8 mouse cellular contexts compared by ENCODE assay signal in the genomic region with DNA sequence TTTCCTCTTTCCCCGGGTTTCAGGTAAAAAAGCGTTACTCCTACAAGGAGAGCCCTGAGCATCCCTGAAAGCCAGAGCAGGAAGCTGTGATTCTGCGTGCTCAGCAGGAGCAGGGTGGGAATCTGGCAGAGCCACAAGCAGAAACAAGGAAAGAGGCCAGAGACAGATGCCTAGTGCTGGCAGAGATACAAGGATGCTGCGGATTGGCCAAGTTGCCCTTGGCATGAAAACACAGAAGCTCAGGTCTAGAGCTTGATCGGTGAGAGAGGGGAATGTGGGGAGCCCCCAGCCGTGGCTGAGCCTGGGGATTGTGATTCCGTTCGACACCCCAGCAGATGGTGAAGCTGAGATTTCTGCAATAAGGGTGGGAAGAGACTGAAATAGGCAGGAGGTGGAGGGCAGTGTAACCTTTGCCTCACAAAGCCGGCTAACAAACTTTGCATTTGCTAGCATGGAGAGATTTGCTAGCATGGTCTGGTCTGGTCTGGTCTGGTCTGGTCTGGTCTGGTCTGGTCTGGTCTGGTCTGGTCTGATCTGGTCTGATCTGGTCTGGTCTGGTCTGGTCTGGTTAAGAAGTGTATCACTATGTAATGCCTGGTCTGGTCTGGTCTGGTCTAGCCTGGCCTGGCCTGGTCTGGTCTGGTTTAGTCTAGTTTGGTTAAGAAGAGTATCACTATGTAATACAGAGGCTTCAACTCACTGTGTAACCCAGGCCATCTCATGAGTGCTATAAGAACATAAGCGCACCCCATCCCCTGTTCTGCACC. TPM values are rescaled to one million over a fixed set of nuclear protein-coding genes. Genes with fewer than 3 reads are reported as not detected.
DNase-seq lines count a peak whose midpoint lies in the region; ATAC-seq lines count a peak whose summit lies in the region.

No protein-coding gene starts in this region.

- no peak overlapping the region for H3K27ac ChIP-seq in kidney, embryonic 16.5 days (ENCODE audit: low read length)

- H3K4me3 ChIP-seq in kidney, embryonic 16.5 days (ENCODE audit: low read length) = no peak overlapping the region

- H3K4me2 ChIP-seq in kidney, embryonic 16.5 days (replicated peaks; ENCODE audit: low read depth, low read length) = no peak overlapping the region

- H3K36me3 ChIP-seq in kidney, embryonic 16.5 days (ENCODE audit: insufficient read depth, low read length) = no peaks in the 10 kb centered on the region

- WGBS in kidney, embryonic 16.5 days = 69% methylated on average over 10 of the region's 10 CpGs

- H3K27me3 ChIP-seq in kidney, embryonic 16.5 days (ENCODE audit: insufficient read depth, low read length) = no peaks in the 10 kb centered on the region

- H3K4me1 ChIP-seq in kidney, embryonic 16.5 days (ENCODE audit: insufficient read depth, low read length) = 0 out of 2 replicates have a peak, but pooled peaks cover 6% of the 10 kb centered on the region

- no peak overlapping the region for H3K9ac ChIP-seq in kidney, embryonic 16.5 days (replicated peaks; ENCODE audit: low read length)

- no peak for ATAC-seq in kidney, embryonic 16.5 days (ENCODE audit: low FRiP score, low TSS enrichment)

- peak; percentile 56 to 74 for DNase-seq in layer of hippocampus, adult 18-20 months (ENCODE audit: low spot score in 2 of 2)
- DNase-seq in layer of hippocampus, postnatal 25 days (ENCODE audit: extremely low spot score in 1 of 2, low spot score in 1 of 2) = no peak
- peak; percentile 92 to 96 for DNase-seq in cerebellum, postnatal 14 days
- DNase-seq in layer of hippocampus, adult 9-11 months = peak; percentile 58
- DNase-seq in right cerebral cortex, postnatal 10 days (ENCODE audit: low spot score in 2 of 2) = peak; percentile 79 to 82
- DNase-seq in lung, postnatal 14 days = no peak
- DNase-seq in urinary bladder, postnatal 10 days (ENCODE audit: low spot score) = no peak

- H3K9me3 ChIP-seq in kidney, embryonic 16.5 days (ENCODE audit: low read length) = no peaks in the 10 kb centered on the region

RNA-seq across cellular contexts. Expression of gene Gsg1l, which starts 50.4 kb away (rescaled TPM):
- total RNA-seq in layer of hippocampus, adult 18-20 months (2021) = 10 to 100 TPM; 18.6 to 19.5 TPM
- total RNA-seq in layer of hippocampus, postnatal 25 days (2021) = 10 to 100 TPM; 14.3 to 14.4 TPM
- 0.96 and 1.4 TPM in 2 replicates for polyA plus RNA-seq in kidney, embryonic 16.5 days (2015; fragmentation: Nextera tagmentation; extraction: Ambion mirVana)

Comparison
In these comparisons a context has a peak if more than half of its experiments do, and no peak if none do; other contexts are left out.
1. DNase-seq: peak in layer of hippocampus, adult 18-20 months (2 of 2), cerebellum, postnatal 14 days (2 of 2), layer of hippocampus, adult 9-11 months (single experiment) and right cerebral cortex, postnatal 10 days (2 of 2); none in layer of hippocampus, postnatal 25 days (0 of 2), lung, postnatal 14 days (single experiment) and urinary bladder, postnatal 10 days (single experiment).